Mouse (Mus musculus) cerebellum, adult 2 months (tissue): ENCODE results near the gene Psd. TPM values are rescaled to one million over a fixed set of nuclear protein-coding genes. Genes with fewer than 3 reads are reported as not detected.

Experiments
- DNase-seq, 2 experiments: peaks; one replicate each; pipeline ENCODE4 v3.0.0; 2021
- H3K27ac ChIP-seq: fragments of 200-500 bp; 2 replicates; pipeline ENCODE4 v1.5.1; 2012; ENCODE audit warnings: low read length, control low read depth, inconsistent platforms; ENCODE audit not compliant: insufficient read depth
- H3K27me3 ChIP-seq: fragments of 200-500 bp; 2 replicates; pipeline ENCODE4 v1.6.1; 2012; ENCODE audit warnings: inconsistent platforms, mild to moderate bottlenecking, low read length, moderate library complexity; ENCODE audit not compliant: control insufficient read depth, insufficient read depth
- H3K4me1 ChIP-seq: fragments of 200-500 bp; 2 replicates; pipeline ENCODE4 v1.6.1; 2011; ENCODE audit warnings: low read length; ENCODE audit not compliant: control insufficient read depth, insufficient read depth
- H3K4me3 ChIP-seq: fragments of 200-500 bp; replicated peaks from 2 replicates; pipeline ENCODE3; 2011; ENCODE audit warnings: mild to moderate bottlenecking, low read depth, low read length, control low read depth; ENCODE audit not compliant: insufficient read depth
- CTCF ChIP-seq: fragments of 200-500 bp; IDR thresholded peaks from 2 replicates; pipeline ENCODE4 v1.5.1; 2011; ENCODE audit warnings: low read depth, mild to moderate bottlenecking, control low read depth, low read length, moderate library complexity, borderline replicate concordance; ENCODE audit not compliant: insufficient read depth
- POLR2A ChIP-seq: fragments of 200-500 bp; IDR thresholded peaks from 2 replicates; pipeline ENCODE4 v1.6.1; 2011; ENCODE audit warnings: low read length, control low read depth, borderline replicate concordance; ENCODE audit not compliant: insufficient read depth
- WGBS: fragments of 180-500 bp; shearing (Covaris S2); methylation state at CpG from one replicate; pipeline ENCODE4 v1.1.7; 2018; 5-methylcytosine and 5-hydroxymethylcytosine counted together
- polyA plus RNA-seq: library from polyadenylated mRNA; depleted of rRNA; stranded (reverse); fragments of >200 nt; gene quantifications from 2 replicates; pipeline ENCODE4 v1.2.3, GENCODE M21; 2012

Gene Psd
- polyA plus RNA-seq, 1 experiment = 194 TPM

- Histone ChIP-seq H3K27me3 (no peaks in the 10 kb centered on the region), H3K27ac (peak overlapping the region; percentile 8; the same call in 1 of the 2 replicates), H3K4me1 (peaks cover 40% of the 10 kb centered on the region), H3K4me3 (peak overlapping the region; percentile 60)
- DNase-seq = peak; percentile 23 to 26
- WGBS = 55% methylated on average over 15 of the region's 15 CpGs
- no peak for TF ChIP-seq CTCF
- TF ChIP-seq POLR2A = no peak
These were observed 10.0 kb downstream of the Psd start for GRCm38 (mm10) chr19:46316846-46317545.

GRCm38 (mm10) chr19:46315752-46316610, 11.0 kb downstream of the Psd start:
- no peak overlapping the region for H3K27ac ChIP-seq
- H3K4me3 ChIP-seq = no peak overlapping the region
- peak in 1 of 2 experiments; percentile 8 for DNase-seq
- H3K27me3 ChIP-seq = no peaks in the 10 kb centered on the region
- TF ChIP-seq CTCF (no peak), POLR2A (no peak)
- peaks cover 32% of the 10 kb centered on the region for H3K4me1 ChIP-seq
- 51% methylated on average over 12 of the region's 12 CpGs for WGBS

- no peaks in the 10 kb centered on the region for H3K27me3 ChIP-seq
- H3K4me3 ChIP-seq = no peak overlapping the region
- no peak overlapping the region for H3K27ac ChIP-seq
- TF ChIP-seq CTCF (no peak), POLR2A (no peak)
- H3K4me1 ChIP-seq = peaks cover 23% of the 10 kb centered on the region
- WGBS = 61% methylated on average over 14 of the region's 14 CpGs
- no peak for DNase-seq
These were observed 11.8 kb downstream of the Psd start for GRCm38 (mm10) chr19:46314872-46315742.

GRCm38 (mm10) chr19:46314151-46314601, 12.8 kb downstream of the Psd start:
- Histone ChIP-seq H3K4me1 (peaks cover 20% of the 10 kb centered on the region), H3K27me3 (no peaks in the 10 kb centered on the region), H3K27ac (no peak overlapping the region), H3K4me3 (no peak overlapping the region)
- peak in 1 of 2 experiments; percentile 22 for DNase-seq
- TF ChIP-seq POLR2A (no peak), CTCF (no peak)
- 46% methylated on average over 18 of the region's 18 CpGs for WGBS

GRCm38 (mm10) chr19:46313591-46313990, 13.4 kb downstream of the Psd start:
- DNase-seq = no peak
- no peak overlapping the region for H3K4me3 ChIP-seq
- H3K4me1 ChIP-seq = peaks cover 14% of the 10 kb centered on the region
- no peak overlapping the region for H3K27ac ChIP-seq
- no peak for TF ChIP-seq POLR2A
- no peak for TF ChIP-seq CTCF
- WGBS = 79% methylated on average over 6 of the region's 6 CpGs
- no peaks in the 10 kb centered on the region for H3K27me3 ChIP-seq

- TF ChIP-seq POLR2A = no peak
- no peak for TF ChIP-seq CTCF
- Histone ChIP-seq H3K4me3 (no peak overlapping the region), H3K4me1 (peaks cover 10% of the 10 kb centered on the region), H3K27ac (no peak overlapping the region), H3K27me3 (no peaks in the 10 kb centered on the region)
- WGBS = 84% methylated on average over 9 of the region's 9 CpGs
- DNase-seq = no peak
These were observed 13.8 kb downstream of the Psd start for GRCm38 (mm10) chr19:46313116-46313515.

- WGBS = 87% methylated on average over 21 of the region's 21 CpGs
- peaks cover 10% of the 10 kb centered on the region for H3K4me1 ChIP-seq
- DNase-seq = no peak
- no peak overlapping the region for H3K27ac ChIP-seq
- TF ChIP-seq CTCF = no peak
- TF ChIP-seq POLR2A = no peak
- no peak overlapping the region for H3K4me3 ChIP-seq
- no peaks in the 10 kb centered on the region for H3K27me3 ChIP-seq
These were observed 14.4 kb downstream of the Psd start for GRCm38 (mm10) chr19:46312566-46312965.
